Mouse (Mus musculus): Measurements from ENCODE around the gene Gse1.
A peak's percentile ranks its signal among the peaks of the same experiment; 100 is the strongest.
"Not testable (repeated sequence)": the region's sequence is repeated elsewhere in the genome, so short reads cannot be mapped to it uniquely, and the experiment has no call there.

Gse1 gene

GRCm38 (mm10) chr8:120347734-120348341 is 119.6 kb downstream of the Gse1 start:
- peak; percentile 37 for DNase-seq (ENCODE audit: low spot score)

- DNase-seq (ENCODE audit: low spot score): no peak
Observed at GRCm38 (mm10) chr8:120348922-120349321, 120.7 kb downstream of the Gse1 start.

- no peak for DNase-seq (ENCODE audit: low spot score)
Observed at GRCm38 (mm10) chr8:120351332-120352071, 123.2 kb downstream of the Gse1 start.

GRCm38 (mm10) chr8:120352096-120352495 is 123.8 kb downstream of the Gse1 start:
- DNase-seq (ENCODE audit: low spot score): no peak

GRCm38 (mm10) chr8:120356067-120356466 is 127.8 kb downstream of the Gse1 start:
- no peak for DNase-seq (ENCODE audit: low spot score)

GRCm38 (mm10) chr8:120357504-120357903 is 129.2 kb downstream of the Gse1 start:
- no peak for DNase-seq (ENCODE audit: low spot score)

- DNase-seq (ENCODE audit: low spot score): no peak
Observed at GRCm38 (mm10) chr8:120361301-120361700, 133.0 kb downstream of the Gse1 start.

GRCm38 (mm10) chr8:120363552-120364071 is 135.4 kb downstream of the Gse1 start:
- DNase-seq (ENCODE audit: low spot score): no peak

GRCm38 (mm10) chr8:120364093-120364725 is 136.0 kb downstream of the Gse1 start:
- no peak for DNase-seq (ENCODE audit: low spot score)

- DNase-seq (ENCODE audit: low spot score): no peak
Observed at GRCm38 (mm10) chr8:120366840-120367239, 138.6 kb downstream of the Gse1 start.

- not testable (repeated sequence) for DNase-seq (ENCODE audit: low spot score)
Observed at GRCm38 (mm10) chr8:120368191-120368590, 139.9 kb downstream of the Gse1 start.

GRCm38 (mm10) chr8:120368814-120369649 is 140.8 kb downstream of the Gse1 start:
- peak; percentile 95 for DNase-seq (ENCODE audit: low spot score)

- no peak for DNase-seq (ENCODE audit: low spot score)
Observed at GRCm38 (mm10) chr8:120369956-120370355, 141.7 kb downstream of the Gse1 start.

- DNase-seq (ENCODE audit: low spot score): no peak
Observed at GRCm38 (mm10) chr8:120370461-120370860, 142.2 kb downstream of the Gse1 start.

- no peak for DNase-seq (ENCODE audit: low spot score)
Observed at GRCm38 (mm10) chr8:120371146-120371545, 142.9 kb downstream of the Gse1 start.

GRCm38 (mm10) chr8:120371725-120372457 is 143.6 kb downstream of the Gse1 start:
- no peak for DNase-seq (ENCODE audit: low spot score)

- DNase-seq (ENCODE audit: low spot score): no peak
Observed at GRCm38 (mm10) chr8:120372684-120373083, 144.4 kb downstream of the Gse1 start.

GRCm38 (mm10) chr8:120373621-120374020 is 145.4 kb downstream of the Gse1 start:
- DNase-seq (ENCODE audit: low spot score): no peak

GRCm38 (mm10) chr8:120374070-120374469 is 145.8 kb downstream of the Gse1 start:
- no peak for DNase-seq (ENCODE audit: low spot score)

- DNase-seq (ENCODE audit: low spot score): no peak
Observed at GRCm38 (mm10) chr8:120374514-120374913, 146.3 kb downstream of the Gse1 start.

- no peak for DNase-seq (ENCODE audit: low spot score)
Observed at GRCm38 (mm10) chr8:120375170-120375569, 146.9 kb downstream of the Gse1 start.
